Mouse (Mus musculus) layer of hippocampus, adult 6 months (tissue): ENCODE data around the gene Hist1h2ba. TPM values are rescaled to one million over a fixed set of nuclear protein-coding genes. Genes with fewer than 3 reads are reported as not detected.

ENCODE experiments used
- long read RNA-seq, 2 experiments: library from polyadenylated mRNA; unstranded; transcript quantifications; one replicate each; pipeline ENCODE4 v2.0.0; 2019 to 2020
- microRNA-seq: library from miRNA; unstranded; fragments of <30 nt; microRNA quantifications from one replicate; pipeline ENCODE4 v1.2.0, GENCODE M21; 2020
- polyA plus RNA-seq: library from polyadenylated mRNA; unstranded; fragments of <200 nt; fragmentation: Nextera tagmentation; gene quantifications from 2 replicates; pipeline ENCODE4 v1.2.3, GENCODE M21; 2021

Gene Hist1h2ba
- not detected in 2 replicates for polyA plus RNA-seq
- long read RNA-seq, experiment 1 = 0 reads
- long read RNA-seq, experiment 2 = 0 reads

GRCm38 (mm10) chr13:23933421-23934210 is at the start of gene Hist1h2ba:
Gene Hist1h2ba (minus strand): TSS chr13:23934156.

GRCm38 (mm10) chr13:23934211-23934520 is 210 bp upstream of the Hist1h2ba start, which contains the start of gene Hist1h2aa:
Gene Hist1h2aa (plus strand): TSS chr13:23934462.

GRCm38 (mm10) chr13:23914376-23915167 is 19.4 kb downstream of the Hist1h2ba start, which contains the start of gene Slc17a4:
Gene Slc17a4 (minus strand): TSS chr13:23915009.

Small RNA genes within 50 kb of the gene (microRNA-seq; reads per million reads assigned to microRNA genes)
- gene Gm44344 = not detected

Other genes starting within 250 kb of the Hist1h2ba start
- 125 and 195 TPM in 2 replicates for gene Hist1h2bc, start 250.0 kb downstream of the Hist1h2ba start, polyA plus RNA-seq
- gene Hist1h1t, start 238.3 kb downstream of the Hist1h2ba start, polyA plus RNA-seq = not detected in 2 replicates
- 3.0 and 6.5 TPM in 2 replicates for gene Hist1h4c, start 235.7 kb downstream of the Hist1h2ba start, polyA plus RNA-seq
- gene Hfe, start 223.3 kb downstream of the Hist1h2ba start, polyA plus RNA-seq = 6.8 and 7.3 TPM in 2 replicates
- gene Hist1h1c, start 195.3 kb downstream of the Hist1h2ba start, polyA plus RNA-seq = 8.2 and 11.8 TPM in 2 replicates
- gene Hist1h3c, start 188.6 kb downstream of the Hist1h2ba start, polyA plus RNA-seq = 0.43 and 0.45 TPM in 2 replicates
- 0.92 TPM in 1 of 2 replicates, not detected in the other for gene Hist1h2bb, start 187.4 kb downstream of the Hist1h2ba start, polyA plus RNA-seq
- 3.4 and 5.1 TPM in 2 replicates for gene Hist1h2ab, start 183.0 kb downstream of the Hist1h2ba start, polyA plus RNA-seq
- gene Hist1h3b, start 181.9 kb downstream of the Hist1h2ba start, polyA plus RNA-seq = 0.31 TPM in 1 of 2 replicates, not detected in the other
- gene Hist1h4b, start 177.1 kb downstream of the Hist1h2ba start, polyA plus RNA-seq = not detected in 2 replicates
- 0.34 TPM in 1 of 2 replicates, not detected in the other for gene Hist1h4a, start 172.9 kb downstream of the Hist1h2ba start, polyA plus RNA-seq
- gene Hist1h3a, start 171.8 kb downstream of the Hist1h2ba start, polyA plus RNA-seq = not detected in 2 replicates
- 0.20 TPM in 1 of 2 replicates, not detected in the other for gene Hist1h1a, start 170.5 kb downstream of the Hist1h2ba start, polyA plus RNA-seq
- not detected in 2 replicates for gene Trim38, start 164.2 kb downstream of the Hist1h2ba start, polyA plus RNA-seq
- gene Slc17a2, start 127.2 kb downstream of the Hist1h2ba start, polyA plus RNA-seq = not detected in 2 replicates
- gene Slc17a3, start 94.7 kb downstream of the Hist1h2ba start, polyA plus RNA-seq = not detected in 2 replicates
- gene Slc17a1, start 66.4 kb downstream of the Hist1h2ba start, polyA plus RNA-seq = not detected in 2 replicates
- not detected in 2 replicates for gene Slc17a4, start 19.1 kb downstream of the Hist1h2ba start, polyA plus RNA-seq
- not detected in 2 replicates for gene Hist1h2aa, start 306 bp upstream of the Hist1h2ba start, polyA plus RNA-seq
- gene Scgn, start 57.1 kb upstream of the Hist1h2ba start, polyA plus RNA-seq = 1.8 and 2.5 TPM in 2 replicates